Comparison of ENCODE assay signal across 20 mouse cellular contexts in the genomic region with DNA sequence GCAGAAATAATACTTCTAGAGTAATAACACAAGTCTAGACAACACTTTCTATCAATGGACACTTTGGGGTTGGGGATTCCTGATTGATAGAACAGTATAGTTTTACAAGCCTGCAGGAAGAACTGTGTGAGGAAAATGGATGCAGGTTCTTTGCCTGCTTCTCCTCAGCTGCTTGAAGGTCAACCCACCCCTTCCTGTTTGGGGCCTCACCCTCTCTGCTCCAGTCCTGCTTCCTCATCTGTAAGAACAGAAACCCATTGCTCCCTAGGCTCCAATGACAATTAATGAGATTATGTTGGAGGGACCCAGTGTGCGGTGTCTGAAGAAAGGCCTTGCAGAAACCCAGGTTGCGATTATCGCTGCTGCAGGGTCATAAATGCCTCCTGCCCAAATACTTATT.
DNase-seq lines count a peak whose midpoint lies in the region; ATAC-seq and TF ChIP-seq lines count a peak whose summit lies in the region.
"Had no signal": no experiment of that assay in that cellular context is flagged by ENCODE, and none has a peak within 500 bp of the region (broad histone marks: within the 10 kb centered on the region; RNA-seq: fewer than 3 reads in every experiment).

No protein-coding gene starts in this region.

- no peak for TF ChIP-seq POLR2A in brain, embryonic 14.5 days (IDR thresholded peaks at IDR 0.05; ENCODE audit: borderline replicate concordance, extremely low read depth, insufficient read depth, insufficient read length, poor library complexity, severe bottlenecking)

- H3K4me3 ChIP-seq in midbrain, embryonic 11.5 days (ENCODE audit: low read depth, low read length) = no peak overlapping the region
- no peak overlapping the region for H3K4me3 ChIP-seq in midbrain, embryonic 10.5 days
- no peak overlapping the region for H3K4me3 ChIP-seq in midbrain, embryonic 12.5 days
- H3K4me3 ChIP-seq in midbrain, embryonic 16.5 days (ENCODE audit: low read depth, low read length) = no peak overlapping the region
- H3K4me3 ChIP-seq in lung, postnatal 0 days (ENCODE audit: low read depth, low read length) = no peak overlapping the region
- H3K4me3 ChIP-seq: embryonic facial prominence, embryonic 10.5 days; heart, adult 2 months; heart, embryonic 15.5 days; hindbrain, embryonic 13.5 days had no signal

- H3K27ac ChIP-seq in midbrain, embryonic 11.5 days (ENCODE audit: low read depth, low read length) = no peak overlapping the region
- H3K27ac ChIP-seq in midbrain, embryonic 10.5 days (replicated peaks) = no peak overlapping the region
- 0 out of 2 replicates have a peak overlapping the region, but pooled peaks have one; percentile 65 for H3K27ac ChIP-seq in midbrain, embryonic 12.5 days (replicated peaks)
- peak overlapping the region; percentile 48 for H3K27ac ChIP-seq in midbrain, embryonic 16.5 days (ENCODE audit: low read length)
- H3K27ac ChIP-seq in lung, postnatal 0 days (ENCODE audit: low read length) = no peak overlapping the region
- H3K27ac ChIP-seq: embryonic facial prominence, embryonic 10.5 days; heart, adult 2 months; heart, embryonic 15.5 days had no signal

- H3K36me3 ChIP-seq in midbrain, embryonic 11.5 days (ENCODE audit: control insufficient read depth, insufficient read depth, low read length) = no peaks in the 10 kb centered on the region
- H3K36me3 ChIP-seq in midbrain, embryonic 10.5 days = no peaks in the 10 kb centered on the region
- no peaks in the 10 kb centered on the region for H3K36me3 ChIP-seq in midbrain, embryonic 12.5 days
- H3K36me3 ChIP-seq in midbrain, embryonic 16.5 days (ENCODE audit: control insufficient read depth, insufficient read depth, low read length) = no peaks in the 10 kb centered on the region
- no peaks in the 10 kb centered on the region for H3K36me3 ChIP-seq in lung, postnatal 0 days (ENCODE audit: insufficient read depth, low read length)
- H3K36me3 ChIP-seq: embryonic facial prominence, embryonic 10.5 days; heart, embryonic 15.5 days; hindbrain, embryonic 13.5 days had no signal

- no peaks in the 10 kb centered on the region for H3K27me3 ChIP-seq in midbrain, embryonic 11.5 days (ENCODE audit: control insufficient read depth, insufficient read depth, low read length)
- no peaks in the 10 kb centered on the region for H3K27me3 ChIP-seq in midbrain, embryonic 10.5 days (ENCODE audit: low read depth, poor library complexity, severe bottlenecking)
- H3K27me3 ChIP-seq in midbrain, embryonic 12.5 days = no peaks in the 10 kb centered on the region
- no peaks in the 10 kb centered on the region for H3K27me3 ChIP-seq in midbrain, embryonic 16.5 days (ENCODE audit: control insufficient read depth, insufficient read depth, low read depth, low read length)
- H3K27me3 ChIP-seq in lung, postnatal 0 days (replicated peaks; ENCODE audit: insufficient read depth, low read length) = no peaks in the 10 kb centered on the region
- H3K27me3 ChIP-seq: CH12.LX; heart, embryonic 15.5 days; hindbrain, embryonic 13.5 days had no signal

- DNase-seq in midbrain, embryonic 11.5 days (ENCODE audit: low spot score, missing footprints) = peak; percentile 59
- DNase-seq in midbrain, embryonic 10.5 days (ENCODE audit: low spot score) = no peak
- peak; percentile 29 for DNase-seq in brain, embryonic 14.5 days (ENCODE audit: low read depth)
- DNase-seq in lung, postnatal 0 days (ENCODE audit: low spot score) = no peak
- DNase-seq in urinary bladder, adult 18-20 months (ENCODE audit: low spot score in 2 of 2) = no peak
- DNase-seq: adrenal gland, adult 2 months; adrenal gland, postnatal 25 days; cerebellum, adult 2 months; cerebellum, postnatal 10 days; heart, adult 2 months; heart, postnatal 14 days had no signal

- 39% methylated on average over 3 of the region's 3 CpGs for WGBS in midbrain, embryonic 11.5 days
- WGBS in midbrain, embryonic 10.5 days = 52% methylated on average over 3 of the region's 3 CpGs
- 35% methylated on average over 3 of the region's 3 CpGs for WGBS in midbrain, embryonic 12.5 days
- 31% methylated on average over 3 of the region's 3 CpGs for WGBS in midbrain, embryonic 16.5 days
- WGBS in lung, postnatal 0 days = 88% methylated on average over 3 of the region's 3 CpGs

- no peak overlapping the region for H3K4me2 ChIP-seq in midbrain, embryonic 11.5 days
- no peak overlapping the region for H3K4me2 ChIP-seq in midbrain, embryonic 12.5 days (replicated peaks)
- no peak overlapping the region for H3K4me2 ChIP-seq in midbrain, embryonic 16.5 days (ENCODE audit: low read length)
- H3K4me2 ChIP-seq in lung, postnatal 0 days (replicated peaks; ENCODE audit: low read depth, low read length) = no peak overlapping the region
- H3K4me2 ChIP-seq: heart, embryonic 11.5 days; heart, embryonic 15.5 days; hindbrain, embryonic 13.5 days had no signal

- no peaks in the 10 kb centered on the region for H3K9me3 ChIP-seq in midbrain, embryonic 11.5 days (ENCODE audit: control insufficient read depth, low read length)
- H3K9me3 ChIP-seq in midbrain, embryonic 10.5 days (replicated peaks) = no peaks in the 10 kb centered on the region
- no peaks in the 10 kb centered on the region for H3K9me3 ChIP-seq in midbrain, embryonic 12.5 days
- no peaks in the 10 kb centered on the region for H3K9me3 ChIP-seq in midbrain, embryonic 16.5 days (replicated peaks; ENCODE audit: control insufficient read depth, low read length, poor library complexity, severe bottlenecking)
- no peaks in the 10 kb centered on the region for H3K9me3 ChIP-seq in lung, postnatal 0 days (ENCODE audit: low read length)
- H3K9me3 ChIP-seq: embryonic facial prominence, embryonic 10.5 days; heart, embryonic 15.5 days; hindbrain, embryonic 13.5 days had no signal

- TF ChIP-seq CTCF in brain, embryonic 14.5 days (IDR thresholded peaks at IDR 0.05; ENCODE audit: borderline replicate concordance, extremely low read depth, insufficient read depth, insufficient read length) = no peak
- no peak for TF ChIP-seq CTCF in lung, postnatal 0 days (IDR thresholded peaks at IDR 0.05)

- H3K9ac ChIP-seq in midbrain, embryonic 11.5 days (ENCODE audit: low read length) = no peak overlapping the region
- H3K9ac ChIP-seq in midbrain, embryonic 12.5 days (replicated peaks) = no peak overlapping the region
- H3K9ac ChIP-seq in midbrain, embryonic 16.5 days (ENCODE audit: low read depth, low read length) = no peak overlapping the region
- no peak overlapping the region for H3K9ac ChIP-seq in lung, postnatal 0 days (replicated peaks; ENCODE audit: low read depth)
- H3K9ac ChIP-seq: heart, embryonic 15.5 days; hindbrain, embryonic 13.5 days had no signal

- TF ChIP-seq EP300 in lung, postnatal 0 days (IDR thresholded peaks at IDR 0.05) = no peak

- H3K4me1 ChIP-seq in midbrain, embryonic 11.5 days (ENCODE audit: control insufficient read depth, insufficient read depth, low read length) = peaks cover 7% of the 10 kb centered on the region
- H3K4me1 ChIP-seq in midbrain, embryonic 10.5 days = peaks cover 24% of the 10 kb centered on the region
- peaks cover 17% of the 10 kb centered on the region for H3K4me1 ChIP-seq in midbrain, embryonic 12.5 days
- H3K4me1 ChIP-seq in midbrain, embryonic 16.5 days (ENCODE audit: control insufficient read depth, insufficient read depth, low read length) = peaks cover 58% of the 10 kb centered on the region
- no peaks in the 10 kb centered on the region for H3K4me1 ChIP-seq in lung, postnatal 0 days (ENCODE audit: insufficient read depth, low read depth, low read length)
- H3K4me1 ChIP-seq: embryonic facial prominence, embryonic 10.5 days; heart, embryonic 15.5 days had no signal

- ATAC-seq in midbrain, embryonic 11.5 days (ENCODE audit: low FRiP score) = no peak
- no peak for ATAC-seq in midbrain, embryonic 12.5 days (ENCODE audit: low FRiP score, low read depth)
- ATAC-seq in midbrain, embryonic 16.5 days = no peak
- no peak for ATAC-seq in lung, postnatal 0 days
- ATAC-seq in CD4-positive, CD25-positive, alpha-beta regulatory T cell, adult 4 months = no peak
- ATAC-seq: forebrain, embryonic 14.5 days had no signal

Comparison
In these comparisons a context has a peak if more than half of its experiments do, and no peak if none do; other contexts are left out.
1. DNase-seq: peak in midbrain, embryonic 11.5 days (single experiment) and brain, embryonic 14.5 days (single experiment); none in midbrain, embryonic 10.5 days (single experiment), lung, postnatal 0 days (single experiment) and urinary bladder, adult 18-20 months (0 of 2).
2. H3K27ac ChIP-seq: peak in midbrain, embryonic 12.5 days (single experiment) and midbrain, embryonic 16.5 days (single experiment); none in midbrain, embryonic 11.5 days (single experiment), midbrain, embryonic 10.5 days (single experiment) and lung, postnatal 0 days (single experiment).